Mouse (Mus musculus): ENCODE results near the gene Cacna1s. TPM values are rescaled to one million over a fixed set of nuclear protein-coding genes. Genes with fewer than 3 reads are reported as not detected.

The Cacna1s gene
- polyA plus RNA-seq, 1 experiment from 2014 or later: 0.54 TPM

DNA sequence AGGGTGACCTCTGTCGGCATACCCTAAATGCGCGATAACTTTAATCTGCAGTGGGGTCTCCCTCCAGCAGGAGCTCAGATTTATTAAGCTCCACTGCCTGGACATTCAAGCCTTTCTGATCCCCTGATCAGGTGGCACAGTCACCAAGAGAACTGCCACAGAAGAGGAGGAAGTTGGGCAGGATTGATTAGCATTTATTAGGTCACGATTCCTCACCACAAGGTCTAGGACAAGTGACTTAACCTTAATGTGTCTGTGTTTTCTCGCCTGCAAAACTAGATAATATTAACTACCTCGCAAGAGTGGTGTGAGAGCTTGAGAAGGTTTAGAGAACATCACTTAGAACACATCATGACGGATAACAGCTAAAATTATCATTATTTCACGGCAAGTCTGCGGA lies 4.7 kb upstream of the Cacna1s start:
- Histone ChIP-seq H3K4me1 (replicated peaks; ENCODE audit: control insufficient read depth, insufficient read depth, low read length) (peaks cover 12% of the 10 kb centered on the region), H3K36me3 (ENCODE audit: control insufficient read depth, insufficient read depth) (no peaks in the 10 kb centered on the region), H3K27me3 (replicated peaks; ENCODE audit: control insufficient read depth, insufficient read depth, low read length) (peaks cover 11% of the 10 kb centered on the region), H3K4me2 (ENCODE audit: low read length) (no peak overlapping the region), H3K4me3 (replicated peaks; ENCODE audit: low read length) (no peak overlapping the region), H3K27ac (ENCODE audit: low read length) (no peak overlapping the region), H3K9me3 (ENCODE audit: control insufficient read depth, low read length) (no peaks in the 10 kb centered on the region), H3K9ac (replicated peaks; ENCODE audit: low read depth, low read length) (no peak overlapping the region)
- ATAC-seq: no peak
- WGBS: 78% methylated on average over 9 of the region's 9 CpGs

DNA sequence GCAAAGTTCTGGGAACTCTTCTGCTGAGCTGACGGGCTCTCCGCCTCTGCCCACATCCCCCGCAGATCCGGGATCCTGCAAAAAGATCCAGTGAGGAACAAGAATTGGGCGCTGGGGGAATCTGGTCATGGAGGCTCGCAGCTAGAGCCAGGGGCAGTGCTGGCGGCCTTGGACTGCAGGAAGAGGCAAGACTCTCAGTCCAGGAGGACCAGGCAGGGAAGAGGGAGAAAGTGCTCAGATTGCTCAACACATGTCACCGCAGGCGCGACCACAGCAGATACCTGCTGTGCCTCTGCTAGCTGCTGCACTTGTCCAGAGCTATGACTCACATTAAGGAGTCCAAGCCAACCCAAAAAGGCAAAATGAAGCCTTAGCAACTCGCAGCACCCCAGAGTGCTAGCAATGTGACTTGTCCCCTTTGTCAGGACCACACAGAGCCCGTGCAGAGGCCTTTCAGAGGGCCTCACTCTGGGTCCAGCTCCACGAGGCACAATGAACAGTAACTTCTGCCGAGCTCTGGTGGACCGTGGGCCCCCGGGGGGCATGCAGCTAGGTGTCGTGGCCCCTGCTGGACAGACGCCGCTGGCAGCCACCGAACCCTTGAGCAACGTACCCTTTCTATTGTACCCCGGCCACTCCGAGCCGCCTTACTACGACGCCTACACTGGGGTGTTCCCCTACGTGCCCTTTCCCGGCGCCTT lies 2.1 kb upstream of the Cacna1s start, which contains the start of gene Ascl5:
TSS of gene Ascl5 (plus strand) at position 493 of the 701 bp plus-strand sequence.
- Histone ChIP-seq H3K4me3 (replicated peaks; ENCODE audit: low read length) (peak within 1 kb of the TSS; percentile 47), H3K27ac (ENCODE audit: low read length) (no peak within 1 kb of the TSS), H3K9ac (replicated peaks; ENCODE audit: low read depth, low read length) (peak within 1 kb of the TSS; percentile 62), H3K27me3 (replicated peaks; ENCODE audit: control insufficient read depth, insufficient read depth, low read length) (peaks cover 11% of the 10 kb centered on the region), H3K4me2 (ENCODE audit: low read length) (peak within 1 kb of the TSS; percentile 73), H3K9me3 (ENCODE audit: control insufficient read depth, low read length) (no peaks in the 10 kb centered on the region), H3K36me3 (ENCODE audit: control insufficient read depth, insufficient read depth) (no peaks in the 10 kb centered on the region), H3K4me1 (replicated peaks; ENCODE audit: control insufficient read depth, insufficient read depth, low read length) (peaks cover 14% of the 10 kb centered on the region)
- no peak; the same call in 1 of the 2 replicates for ATAC-seq
- 18% methylated on average over 29 of the region's 29 CpGs for WGBS

DNA sequence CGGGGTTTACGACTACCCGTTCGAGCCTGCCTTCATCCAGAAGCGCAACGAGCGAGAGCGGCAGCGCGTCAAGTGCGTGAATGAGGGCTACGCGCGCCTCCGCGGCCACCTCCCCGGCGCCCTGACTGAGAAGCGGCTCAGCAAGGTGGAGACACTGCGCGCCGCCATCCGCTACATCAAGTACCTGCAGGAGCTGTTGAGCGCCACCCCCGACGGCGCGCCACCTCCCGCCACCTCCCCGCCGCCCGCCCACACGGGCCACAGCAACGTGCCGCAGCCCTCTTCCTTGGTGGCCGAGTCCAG lies 1.6 kb upstream of the Cacna1s start:
- under 1% methylated on average over 36 of the region's 36 CpGs for WGBS
- peak; percentile 55 for ATAC-seq

DNA sequence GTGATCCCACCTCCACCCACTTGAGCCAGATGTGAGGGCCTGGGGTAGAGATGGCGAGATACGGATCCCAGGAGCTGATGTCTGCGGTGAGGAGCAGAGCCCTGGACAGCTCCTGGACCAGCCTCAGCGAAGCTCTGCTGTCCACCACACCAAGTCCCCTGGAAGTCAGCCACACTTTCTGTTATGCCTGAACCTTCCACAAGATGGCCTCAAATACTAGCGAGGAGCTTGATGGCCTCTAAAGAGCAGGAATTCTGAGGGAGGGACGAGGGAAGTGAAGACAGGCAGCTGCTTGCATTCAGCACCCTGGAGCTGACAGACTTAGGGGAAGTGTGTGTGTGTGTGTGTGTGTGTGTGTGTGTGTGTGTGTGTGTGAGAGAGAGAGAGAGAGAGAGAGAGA lies 1.1 kb upstream of the Cacna1s start:
- H3K4me2 ChIP-seq (ENCODE audit: low read length): peak overlapping the region; percentile 73
- peaks cover 23% of the 10 kb centered on the region for H3K4me1 ChIP-seq (replicated peaks; ENCODE audit: control insufficient read depth, insufficient read depth, low read length)
- peak overlapping the region; percentile 47 for H3K4me3 ChIP-seq (replicated peaks; ENCODE audit: low read length)
- H3K9ac ChIP-seq (replicated peaks; ENCODE audit: low read depth, low read length): peak overlapping the region; percentile 62
- H3K36me3 ChIP-seq (ENCODE audit: control insufficient read depth, insufficient read depth): no peaks in the 10 kb centered on the region
- peaks cover 11% of the 10 kb centered on the region for H3K27me3 ChIP-seq (replicated peaks; ENCODE audit: control insufficient read depth, insufficient read depth, low read length)
- WGBS: 2% methylated on average over 6 of the region's 6 CpGs
- ATAC-seq: peak; percentile 71
- no peaks in the 10 kb centered on the region for H3K9me3 ChIP-seq (ENCODE audit: control insufficient read depth, low read length)
- no peak overlapping the region for H3K27ac ChIP-seq (ENCODE audit: low read length)

More for the DNA sequence above, 1.6 kb upstream of the Cacna1s start:
- Histone ChIP-seq H3K9ac (replicated peaks; ENCODE audit: low read depth, low read length) (peak overlapping the region; percentile 62), H3K27ac (ENCODE audit: low read length) (no peak overlapping the region), H3K4me2 (ENCODE audit: low read length) (peak overlapping the region; percentile 73), H3K4me3 (replicated peaks; ENCODE audit: low read length) (peak overlapping the region; percentile 47), H3K4me1 (replicated peaks; ENCODE audit: control insufficient read depth, insufficient read depth, low read length) (peaks cover 19% of the 10 kb centered on the region), H3K9me3 (ENCODE audit: control insufficient read depth, low read length) (no peaks in the 10 kb centered on the region), H3K27me3 (replicated peaks; ENCODE audit: control insufficient read depth, insufficient read depth, low read length) (peaks cover 11% of the 10 kb centered on the region), H3K36me3 (ENCODE audit: control insufficient read depth, insufficient read depth) (no peaks in the 10 kb centered on the region)

- Histone ChIP-seq H3K9me3 (ENCODE audit: control insufficient read depth, low read length) (no peaks in the 10 kb centered on the region), H3K27me3 (replicated peaks; ENCODE audit: control insufficient read depth, insufficient read depth, low read length) (0 out of 2 replicates have a peak, but pooled peaks cover 3% of the 10 kb centered on the region), H3K4me1 (replicated peaks; ENCODE audit: control insufficient read depth, insufficient read depth, low read length) (peaks cover 27% of the 10 kb centered on the region), H3K27ac (ENCODE audit: low read length) (peak overlapping the region; percentile 46), H3K4me2 (ENCODE audit: low read length) (no peak overlapping the region), H3K36me3 (ENCODE audit: control insufficient read depth, insufficient read depth) (no peaks in the 10 kb centered on the region), H3K9ac (replicated peaks; ENCODE audit: low read depth, low read length) (no peak overlapping the region), H3K4me3 (replicated peaks; ENCODE audit: low read length) (no peak overlapping the region)
- 23% methylated on average over 3 of the region's 3 CpGs for WGBS
- ATAC-seq: peak; percentile 58
These were observed 3.2 kb downstream of the Cacna1s start for GRCm38 (mm10) chr1:136055771-136056170.

GRCm38 (mm10) chr1:136058594-136058993 lies 6.0 kb downstream of the Cacna1s start:
- Histone ChIP-seq H3K36me3 (ENCODE audit: control insufficient read depth, insufficient read depth) (no peaks in the 10 kb centered on the region), H3K4me2 (ENCODE audit: low read length) (no peak overlapping the region), H3K27me3 (replicated peaks; ENCODE audit: control insufficient read depth, insufficient read depth, low read length) (no peaks in the 10 kb centered on the region), H3K27ac (ENCODE audit: low read length) (no peak overlapping the region), H3K4me3 (replicated peaks; ENCODE audit: low read length) (no peak overlapping the region), H3K4me1 (replicated peaks; ENCODE audit: control insufficient read depth, insufficient read depth, low read length) (peaks cover 22% of the 10 kb centered on the region), H3K9ac (replicated peaks; ENCODE audit: low read depth, low read length) (no peak overlapping the region), H3K9me3 (ENCODE audit: control insufficient read depth, low read length) (no peaks in the 10 kb centered on the region)
- WGBS: 51% methylated on average over 3 of the region's 3 CpGs
- no peak for ATAC-seq

DNA sequence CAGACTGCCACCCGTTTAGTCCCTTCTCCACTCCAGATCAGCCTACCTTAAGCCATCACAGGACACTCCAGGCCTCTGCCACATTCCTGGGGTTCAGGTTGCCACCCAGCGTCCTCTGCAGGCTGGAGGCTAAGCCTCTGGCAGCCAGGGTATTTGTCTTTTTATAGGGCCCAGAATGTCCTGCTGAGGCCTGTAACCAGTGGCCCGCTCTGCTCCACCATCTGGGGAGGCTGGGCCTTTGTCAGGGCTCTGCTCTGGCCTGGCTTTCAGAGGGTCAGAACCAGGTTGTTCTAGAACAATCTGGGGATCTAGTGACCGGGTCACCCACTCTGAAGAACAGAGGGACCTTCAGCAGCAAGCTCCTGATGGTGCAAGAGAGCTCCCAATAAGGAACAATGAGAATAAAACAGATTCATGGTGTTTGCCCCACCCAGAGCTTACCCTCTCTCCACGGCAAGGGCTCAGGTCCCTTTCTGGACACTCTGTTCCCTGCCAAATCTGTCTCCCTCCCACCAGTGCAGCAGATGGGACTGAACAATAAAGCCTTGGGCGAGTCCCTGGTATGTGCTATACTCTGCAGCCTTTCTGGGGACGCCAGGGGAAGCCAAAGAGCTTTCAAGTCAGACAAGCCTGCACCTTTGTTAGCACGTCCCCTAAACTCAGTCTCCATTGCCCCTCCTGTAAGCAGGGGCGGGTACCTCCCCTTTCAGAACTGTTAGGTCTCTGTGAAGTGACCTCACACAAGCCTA lies 8.7 kb downstream of the Cacna1s start:
- no peaks in the 10 kb centered on the region for H3K27me3 ChIP-seq (replicated peaks; ENCODE audit: control insufficient read depth, insufficient read depth, low read length)
- ATAC-seq: peak; percentile 75
- 0 out of 2 replicates have a peak overlapping the region, but pooled peaks have one; percentile 27 for H3K9ac ChIP-seq (replicated peaks; ENCODE audit: low read depth, low read length)
- no peak overlapping the region for H3K4me2 ChIP-seq (ENCODE audit: low read length)
- no peak overlapping the region for H3K27ac ChIP-seq (ENCODE audit: low read length)
- no peaks in the 10 kb centered on the region for H3K36me3 ChIP-seq (ENCODE audit: control insufficient read depth, insufficient read depth)
- H3K9me3 ChIP-seq (ENCODE audit: control insufficient read depth, low read length): no peaks in the 10 kb centered on the region
- H3K4me1 ChIP-seq (replicated peaks; ENCODE audit: control insufficient read depth, insufficient read depth, low read length): peaks cover 13% of the 10 kb centered on the region
- WGBS: 41% methylated on average over 9 of the region's 9 CpGs
- H3K4me3 ChIP-seq (replicated peaks; ENCODE audit: low read length): no peak overlapping the region

DNA sequence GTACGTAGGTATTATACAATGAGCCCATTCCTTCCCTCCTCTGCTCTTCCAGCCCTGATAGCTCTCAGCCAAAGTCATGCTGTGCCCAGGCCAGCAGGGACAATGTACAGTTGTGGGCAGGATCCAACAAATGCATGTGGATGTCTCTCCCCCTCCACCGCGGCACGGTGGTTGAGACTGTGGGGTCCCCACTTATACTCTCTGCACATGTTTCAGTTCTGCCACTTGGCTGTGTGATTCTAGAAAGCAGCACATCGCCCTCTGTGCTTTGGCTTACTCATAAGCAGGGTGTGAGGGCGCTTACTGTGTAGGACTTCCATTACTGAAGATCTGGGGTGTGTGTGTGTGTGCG lies 9.2 kb downstream of the Cacna1s start:
- Histone ChIP-seq H3K9me3 (ENCODE audit: control insufficient read depth, low read length) (no peaks in the 10 kb centered on the region), H3K27me3 (replicated peaks; ENCODE audit: control insufficient read depth, insufficient read depth, low read length) (no peaks in the 10 kb centered on the region), H3K36me3 (ENCODE audit: control insufficient read depth, insufficient read depth) (no peaks in the 10 kb centered on the region), H3K4me1 (replicated peaks; ENCODE audit: control insufficient read depth, insufficient read depth, low read length) (peaks cover 8% of the 10 kb centered on the region), H3K4me2 (ENCODE audit: low read length) (no peak overlapping the region), H3K27ac (ENCODE audit: low read length) (no peak overlapping the region), H3K9ac (replicated peaks; ENCODE audit: low read depth, low read length) (no peak overlapping the region), H3K4me3 (replicated peaks; ENCODE audit: low read length) (no peak overlapping the region)
- ATAC-seq: peak; percentile 47
- 66% methylated on average over 7 of the region's 7 CpGs for WGBS

DNA sequence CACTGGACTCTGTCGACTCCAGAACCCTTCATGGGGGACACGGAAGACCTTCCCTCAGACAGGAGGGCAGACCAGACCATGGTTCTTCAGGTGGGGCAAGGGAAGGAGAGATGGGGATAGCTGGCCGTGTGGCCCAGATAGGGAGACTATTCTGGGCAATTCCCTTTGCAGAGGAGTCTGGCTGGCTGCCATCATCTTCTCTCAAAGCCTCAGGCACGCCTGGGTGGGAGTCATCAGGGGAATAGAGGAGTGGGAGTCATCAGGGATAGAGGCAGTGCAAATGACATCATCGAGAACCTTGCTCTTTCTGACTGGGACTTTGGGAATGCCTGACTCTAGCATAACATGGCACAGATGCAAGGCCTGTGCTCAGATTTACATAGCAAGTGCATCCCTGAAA lies 11.4 kb downstream of the Cacna1s start:
- H3K9ac ChIP-seq (replicated peaks; ENCODE audit: low read depth, low read length): no peak overlapping the region
- no peak overlapping the region for H3K4me2 ChIP-seq (ENCODE audit: low read length)
- no peaks in the 10 kb centered on the region for H3K27me3 ChIP-seq (replicated peaks; ENCODE audit: control insufficient read depth, insufficient read depth, low read length)
- H3K36me3 ChIP-seq (ENCODE audit: control insufficient read depth, insufficient read depth): no peaks in the 10 kb centered on the region
- no peaks in the 10 kb centered on the region for H3K9me3 ChIP-seq (ENCODE audit: control insufficient read depth, low read length)
- WGBS: 61% methylated on average over 5 of the region's 5 CpGs
- no peak overlapping the region for H3K4me3 ChIP-seq (replicated peaks; ENCODE audit: low read length)
- no peak overlapping the region for H3K27ac ChIP-seq (ENCODE audit: low read length)
- no peak for ATAC-seq
- H3K4me1 ChIP-seq (replicated peaks; ENCODE audit: control insufficient read depth, insufficient read depth, low read length): peaks cover 6% of the 10 kb centered on the region
